Mouse (Mus musculus) ES-E14 (cell line): ENCODE measurements around the gene Acadvl.

Experiments
- HCFC1 ChIP-seq: IDR thresholded peaks from 2 replicates; pipeline ENCODE4 v1.6.1; 2012; ENCODE audit warnings: low read length, inconsistent platforms, borderline replicate concordance; ENCODE audit not compliant: insufficient read depth
- ZC3H11A ChIP-seq: IDR thresholded peaks from 2 replicates; pipeline ENCODE4 v1.6.1; 2012; ENCODE audit warnings: low read depth, mild to moderate bottlenecking, inconsistent platforms, low read length, borderline replicate concordance
- ZNF384 ChIP-seq: IDR thresholded peaks from 2 replicates; pipeline ENCODE4 v1.6.1; 2012; ENCODE audit warnings: low read depth, low read length, inconsistent platforms

- TF ChIP-seq ZC3H11A (no peak), HCFC1 (no peak), ZNF384 (no peak)
Observed at GRCm38 (mm10) chr11:70010961-70011360, 4.2 kb downstream of the Acadvl start.
